Mouse (Mus musculus) small intestine, adult 2 months (tissue): ENCODE data around the gene Chrna5. TPM values are rescaled to one million over a fixed set of nuclear protein-coding genes. Genes with fewer than 3 reads are reported as not detected.

Experiments
- H3K27ac ChIP-seq: fragments of 200-500 bp; 2 replicates; pipeline ENCODE4 v1.5.1; 2012; ENCODE audit warnings: low read depth, low read length, control low read depth, inconsistent platforms; ENCODE audit not compliant: insufficient read depth
- H3K27me3 ChIP-seq: fragments of 200-500 bp; 2 replicates; pipeline ENCODE4 v1.6.1; 2012; ENCODE audit warnings: mild to moderate bottlenecking, moderate library complexity, low read length, inconsistent platforms; ENCODE audit not compliant: control insufficient read depth, insufficient read depth
- H3K36me3 ChIP-seq: fragments of 200-500 bp; 2 replicates; pipeline ENCODE4 v1.6.1; 2012; ENCODE audit warnings: mild to moderate bottlenecking, low read length, control low read depth, inconsistent platforms; ENCODE audit not compliant: control insufficient read depth, insufficient read depth
- H3K4me1 ChIP-seq: fragments of 200-500 bp; 2 replicates; pipeline ENCODE4 v1.6.1; 2012; ENCODE audit warnings: low read length, inconsistent platforms, mixed read lengths; ENCODE audit not compliant: control insufficient read depth, insufficient read depth, insufficient read length
- H3K4me3 ChIP-seq: fragments of 200-500 bp; 2 replicates; pipeline ENCODE4 v1.5.1; 2012; ENCODE audit warnings: low read depth, mild to moderate bottlenecking, control low read depth, inconsistent platforms, low read length, moderate library complexity
- CTCF ChIP-seq: fragments of 200-500 bp; IDR thresholded peaks from 2 replicates; pipeline ENCODE4 v1.5.1; 2012; ENCODE audit warnings: low read depth, mild to moderate bottlenecking, control low read depth, inconsistent platforms, low read length, moderate library complexity, mixed read lengths; ENCODE audit not compliant: insufficient replicate concordance, insufficient read length; ENCODE audit errors: extremely low read depth
- POLR2A ChIP-seq: fragments of 200-500 bp; IDR thresholded peaks from 2 replicates; pipeline ENCODE4 v1.6.1; 2012; ENCODE audit warnings: low read depth, mild to moderate bottlenecking, control low read depth, inconsistent platforms, low read length, moderate library complexity
- WGBS: fragments of 180-500 bp; shearing (Covaris S2); methylation state at CpG from one replicate; pipeline ENCODE4 v1.1.7; 2018; 5-methylcytosine and 5-hydroxymethylcytosine counted together
- polyA plus RNA-seq: library from polyadenylated mRNA; depleted of rRNA; stranded (reverse); fragments of >200 nt; gene quantifications from 2 replicates; pipeline ENCODE4 v1.2.3, GENCODE M21; 2012

Gene Chrna5
- polyA plus RNA-seq, 1 experiment, result 0.04 TPM

DNA sequence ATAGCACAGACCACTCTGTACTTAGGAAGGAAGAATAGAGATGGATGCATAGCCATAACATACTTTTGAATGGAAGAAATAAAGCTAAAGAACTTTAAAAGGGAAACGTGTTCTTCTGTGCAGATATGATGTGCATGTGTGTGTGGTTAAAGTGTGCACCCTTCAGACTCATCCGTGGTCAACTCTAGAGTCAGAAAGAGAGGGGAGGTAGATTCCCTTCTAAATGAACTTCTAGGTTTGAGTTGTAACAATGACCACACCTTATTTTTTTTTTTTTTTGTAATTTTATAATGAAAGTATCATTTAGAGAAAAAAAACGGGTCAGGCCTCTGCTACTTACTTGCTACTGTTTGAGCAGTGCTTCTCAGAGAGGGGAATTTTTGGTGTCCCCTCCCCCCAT, 9.7 kb downstream of the Chrna5 start:
- H3K4me1 ChIP-seq, result no peaks in the 10 kb centered on the region
- WGBS, result 75% methylated on average over 3 of the region's 3 CpGs
- peaks cover 4% of the 10 kb centered on the region; the same call in 1 of the 2 replicates for H3K27me3 ChIP-seq
- H3K4me3 ChIP-seq, result no peak overlapping the region
- H3K27ac ChIP-seq, result no peak overlapping the region
- H3K36me3 ChIP-seq, result no peaks in the 10 kb centered on the region
- TF ChIP-seq CTCF (no peak), POLR2A (no peak)

- Histone ChIP-seq H3K27me3 (no peaks in the 10 kb centered on the region), H3K4me1 (no peaks in the 10 kb centered on the region), H3K4me3 (no peak overlapping the region), H3K36me3 (no peaks in the 10 kb centered on the region), H3K27ac (no peak overlapping the region)
- WGBS, result 63% methylated on average over 3 of the region's 3 CpGs
- TF ChIP-seq CTCF (no peak), POLR2A (no peak)
Observed at GRCm38 (mm10) chr9:54994381-54994780, 13.7 kb downstream of the Chrna5 start.

GRCm38 (mm10) chr9:54995645-54996044, 15.0 kb downstream of the Chrna5 start:
- Histone ChIP-seq H3K4me1 (no peaks in the 10 kb centered on the region), H3K27me3 (no peaks in the 10 kb centered on the region), H3K4me3 (no peak overlapping the region), H3K27ac (no peak overlapping the region), H3K36me3 (no peaks in the 10 kb centered on the region)
- WGBS, result 48% methylated on average over 3 of the region's 3 CpGs
- no peak for TF ChIP-seq POLR2A
- TF ChIP-seq CTCF, result no peak

- WGBS, result 56% methylated on average over 4 of the region's 4 CpGs
- H3K36me3 ChIP-seq, result no peaks in the 10 kb centered on the region
- no peaks in the 10 kb centered on the region for H3K27me3 ChIP-seq
- H3K27ac ChIP-seq, result no peak overlapping the region
- TF ChIP-seq CTCF (no peak), POLR2A (no peak)
- H3K4me1 ChIP-seq, result no peaks in the 10 kb centered on the region
- H3K4me3 ChIP-seq, result no peak overlapping the region
Observed at GRCm38 (mm10) chr9:55003609-55004008, 22.9 kb downstream of the Chrna5 start.

DNA sequence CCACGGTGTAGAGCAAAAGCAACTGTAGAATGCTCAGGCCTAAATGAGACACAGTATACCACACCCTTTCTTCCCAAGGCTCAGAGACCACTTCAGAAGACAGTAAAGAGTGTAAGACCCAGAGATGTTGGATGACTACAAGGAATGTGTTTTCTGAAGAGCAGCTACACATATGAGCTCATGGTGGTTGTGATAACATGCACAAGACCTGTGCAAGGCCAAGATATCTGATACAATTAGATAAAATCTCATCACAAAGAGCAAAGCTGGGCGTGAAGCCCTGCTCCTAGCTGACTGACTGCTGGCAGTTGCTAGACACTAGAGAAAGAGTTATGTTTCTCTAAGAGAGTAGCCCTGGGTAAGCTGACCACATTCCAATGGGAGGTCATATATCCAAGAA, 29.0 kb downstream of the Chrna5 start:
- TF ChIP-seq CTCF (no peak), POLR2A (no peak)
- no peak overlapping the region for H3K27ac ChIP-seq
- H3K36me3 ChIP-seq, result no peaks in the 10 kb centered on the region
- H3K4me3 ChIP-seq, result no peak overlapping the region
- no peaks in the 10 kb centered on the region for H3K4me1 ChIP-seq
- no peaks in the 10 kb centered on the region for H3K27me3 ChIP-seq
- WGBS, result 77% methylated on average over 2 of the region's 2 CpGs

DNA sequence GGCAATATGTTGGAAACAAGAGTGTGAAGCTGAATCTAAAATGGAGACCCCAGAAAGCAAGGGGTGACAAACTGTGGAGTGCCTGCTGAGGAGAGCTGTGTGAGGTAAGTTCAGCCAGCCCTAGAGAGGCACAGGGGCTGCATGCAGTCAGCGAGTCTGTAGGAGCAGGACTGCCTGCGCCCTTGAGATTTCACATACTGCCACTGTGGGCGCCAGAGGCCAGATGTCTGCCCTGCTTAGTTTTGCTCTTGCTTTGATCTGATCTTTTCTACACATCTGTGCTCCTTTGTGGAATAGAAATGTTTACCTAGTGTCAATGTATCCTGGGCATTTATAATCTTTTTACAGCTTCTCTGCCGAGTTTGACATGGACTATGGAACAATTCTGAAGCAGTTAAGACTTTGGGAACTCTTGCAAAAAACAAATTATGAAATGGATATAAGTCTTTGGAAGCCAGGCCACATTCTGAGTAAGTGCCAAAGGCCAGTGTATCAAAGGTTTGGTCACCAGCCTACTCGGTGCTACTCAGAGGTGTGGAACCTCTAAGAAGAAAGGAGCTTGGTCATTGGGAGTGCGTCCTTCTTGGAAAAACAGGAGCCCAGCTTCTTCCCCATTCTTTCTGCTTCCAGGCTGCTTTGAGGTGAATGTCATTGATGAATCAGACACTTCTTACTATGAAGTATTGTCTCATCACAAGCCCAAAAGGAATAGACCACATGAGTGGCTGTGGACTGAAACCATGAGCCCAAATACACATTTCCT, 30.1 kb downstream of the Chrna5 start:
- no peak overlapping the region for H3K4me3 ChIP-seq
- H3K4me1 ChIP-seq, result no peaks in the 10 kb centered on the region
- WGBS, result 28% methylated on average over 6 of the region's 6 CpGs
- H3K27ac ChIP-seq, result no peak overlapping the region
- no peaks in the 10 kb centered on the region for H3K36me3 ChIP-seq
- H3K27me3 ChIP-seq, result no peaks in the 10 kb centered on the region
- TF ChIP-seq POLR2A (no peak), CTCF (no peak)

DNA sequence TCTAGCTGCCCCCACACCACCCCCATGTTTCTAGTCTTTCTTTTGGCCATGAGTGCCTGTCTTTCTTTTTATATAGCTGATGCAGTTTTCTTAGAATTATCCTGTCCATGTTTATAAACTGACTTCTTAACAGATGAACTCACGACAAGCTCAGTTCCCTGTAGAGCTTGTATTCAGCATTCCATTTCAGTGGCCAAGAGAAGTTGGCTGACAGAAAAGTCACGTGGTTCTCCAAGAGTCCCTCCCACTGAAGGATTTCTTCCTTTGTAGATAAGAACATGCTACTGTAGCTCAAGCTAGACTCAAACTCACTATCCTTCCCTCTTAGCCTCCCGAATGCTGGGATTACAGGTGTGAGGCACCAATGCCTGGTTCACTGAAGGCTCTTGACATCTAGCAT, 36.2 kb downstream of the Chrna5 start:
- TF ChIP-seq CTCF (no peak), POLR2A (no peak)
- Histone ChIP-seq H3K36me3 (no peaks in the 10 kb centered on the region), H3K27me3 (no peaks in the 10 kb centered on the region), H3K4me3 (no peak overlapping the region), H3K27ac (no peak overlapping the region), H3K4me1 (no peaks in the 10 kb centered on the region)
- WGBS, result 49% methylated on average over 3 of the region's 3 CpGs
